Mouse (Mus musculus) erythroid progenitor cell, adult 5-6 weeks (primary cell): Measurements from ENCODE around the gene Hbb-bs. TPM values are rescaled to one million over a fixed set of nuclear protein-coding genes. Genes with fewer than 3 reads are reported as not detected.
"Not testable (repeated sequence)": the region's sequence is repeated elsewhere in the genome, so short reads cannot be mapped to it uniquely, and the experiment has no call there.

ENCODE experiments used
- ATAC-seq: replicated peaks from 2 replicates; pipeline ENCODE4 v1.8.0; 2016; ENCODE audit warnings: moderate number of reproducible peaks, mild to moderate bottlenecking, moderate TSS enrichment, inconsistent platforms; ENCODE audit not compliant: poor library complexity, low FRiP score, severe bottlenecking
- total RNA-seq, 2 experiments: library from RNA; stranded (forward) in 1 of 2; stranded (reverse) in 1 of 2; fragments of 150-400 nt in 1 of 2; fragments of 186-747, 209-891 nt in 1 of 2; gene quantifications; 2 replicates each; pipeline versions ENCODE4 v1.2.3 to v1.2.4; 2015 to 2017; ENCODE audit warnings: low replicate concordance in 2 of 2

Hbb-bs gene
- total RNA-seq (2015; ENCODE audit: low replicate concordance) (118,402 and 120,100 TPM in 2 replicates), total RNA-seq (2017; ENCODE audit: low replicate concordance) (41,622 and 62,915 TPM in 2 replicates)

DNA sequence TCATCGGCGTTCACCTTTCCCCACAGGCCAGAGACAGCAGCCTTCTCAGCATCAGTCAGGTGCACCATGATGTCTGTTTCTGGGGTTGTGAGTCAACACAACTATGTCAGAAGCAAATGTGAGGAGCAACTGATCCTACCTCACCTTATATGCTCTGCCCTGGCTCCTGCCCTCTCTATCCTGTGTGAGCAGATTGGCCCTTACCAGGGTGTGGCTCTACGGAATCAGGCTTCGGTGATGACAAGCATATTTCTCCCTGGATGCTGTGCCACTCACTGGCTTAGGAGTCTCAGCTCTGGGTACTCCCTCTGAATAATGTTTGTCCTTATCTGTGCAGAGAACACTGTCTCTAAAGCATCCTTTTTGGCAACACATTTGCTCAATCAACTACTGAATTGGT is at the start of gene Hbb-bs:
Gene Hbb-bs, minus strand, starts transcription at position 289 of the 400 bp plus-strand sequence.
- peak; percentile 70 for ATAC-seq

DNA sequence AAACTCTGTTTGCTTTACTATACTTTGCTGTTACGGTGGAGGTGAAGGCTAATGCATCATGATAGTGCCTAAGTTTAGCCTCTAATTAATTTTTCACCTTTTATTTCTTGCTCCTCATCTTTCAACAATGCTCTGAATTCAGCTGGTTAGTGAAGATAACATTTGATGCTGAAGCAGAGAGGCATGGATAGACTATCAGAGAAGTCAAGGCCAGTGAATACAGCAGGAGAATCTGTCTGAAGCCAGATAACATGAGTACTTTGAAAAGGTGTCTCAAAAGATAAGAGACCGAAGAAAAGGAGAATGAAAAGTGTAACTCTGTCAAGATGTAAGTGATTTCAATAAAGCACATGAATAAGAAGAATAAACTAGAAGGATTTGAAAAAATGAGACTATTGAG is 49.2 kb upstream of the Hbb-bs start:
- peak; percentile 81 for ATAC-seq

DNA sequence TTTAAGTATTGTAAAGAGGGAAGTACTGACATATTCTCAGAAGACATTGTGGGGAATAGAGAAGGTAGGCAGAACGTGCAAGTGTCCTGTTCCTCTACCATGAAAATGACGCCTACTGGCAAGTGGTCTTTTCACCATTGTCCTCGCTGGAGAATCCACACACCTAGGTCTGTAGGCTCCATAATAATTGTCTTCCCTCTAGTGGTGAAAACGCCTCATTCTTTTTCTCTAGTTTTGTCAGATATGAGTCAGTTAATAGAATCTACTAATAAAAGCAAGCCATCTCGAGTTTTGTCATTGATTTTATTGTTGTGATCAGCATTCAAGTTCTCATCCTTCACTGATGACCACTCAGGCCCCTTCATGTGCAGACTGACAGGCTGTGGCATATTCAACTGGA is 46.6 kb upstream of the Hbb-bs start:
- 0 out of 2 replicates have a peak, but pooled peaks have one; percentile 20 for ATAC-seq

DNA sequence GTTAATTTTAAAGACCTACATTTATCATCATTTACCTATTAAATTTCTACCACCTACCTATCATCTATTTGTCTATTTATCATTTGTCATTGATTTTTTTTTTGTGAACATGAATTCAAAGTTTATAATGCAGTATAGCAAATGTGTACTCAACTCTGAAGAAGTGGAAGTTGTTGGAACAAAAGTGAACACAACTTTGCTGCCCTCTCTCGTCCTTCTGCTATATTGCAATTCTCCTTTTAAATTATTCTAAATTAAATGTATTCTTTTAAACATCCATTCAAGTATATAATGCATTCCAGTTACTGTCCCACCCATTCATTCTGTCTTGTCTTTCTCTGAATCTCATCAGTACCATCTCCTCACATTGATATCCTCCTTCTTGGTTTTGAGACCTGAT is 45.2 kb upstream of the Hbb-bs start:
- 0 out of 2 replicates have a peak, but pooled peaks have one; percentile 16 for ATAC-seq

DNA sequence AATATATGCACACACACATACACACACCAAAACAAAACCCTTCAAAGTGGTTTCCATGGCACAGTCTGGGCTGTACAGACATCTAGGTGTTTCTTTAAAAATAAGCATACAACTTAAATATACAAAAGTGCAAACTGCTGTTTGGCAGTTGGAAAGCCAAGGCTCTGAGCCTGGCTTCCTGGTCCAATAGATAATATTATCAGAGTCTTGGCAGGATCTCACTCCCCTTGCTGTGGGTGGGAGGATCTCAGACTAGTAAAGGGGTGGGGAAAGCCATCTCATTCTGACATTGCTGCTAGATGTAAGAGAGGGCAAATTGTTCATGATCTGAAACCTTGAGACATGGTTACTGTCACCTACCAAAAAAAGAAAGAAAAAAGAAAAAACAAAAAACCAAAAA is 42.8 kb upstream of the Hbb-bs start:
- ATAC-seq, result peak; percentile 83

DNA sequence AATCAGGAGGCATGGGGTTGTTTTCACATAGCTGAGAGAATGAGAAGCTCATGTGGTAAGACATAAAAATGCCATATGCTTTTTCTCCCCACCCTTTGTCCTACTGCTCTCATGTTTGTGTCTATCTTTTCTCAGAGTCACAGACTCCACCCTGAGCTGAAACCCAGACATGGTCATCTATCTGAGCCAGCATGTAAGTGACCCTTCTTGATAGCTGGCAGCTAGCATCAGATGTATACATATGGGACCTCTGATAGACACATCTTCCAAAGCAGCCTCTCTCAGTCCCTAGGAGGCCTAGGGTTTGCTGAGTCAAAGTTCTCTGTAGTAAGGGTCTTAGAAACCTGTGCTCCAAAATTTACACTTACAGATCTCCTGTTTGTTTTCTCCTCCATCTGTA is 37.8 kb upstream of the Hbb-bs start:
- peak; percentile 75 for ATAC-seq

DNA sequence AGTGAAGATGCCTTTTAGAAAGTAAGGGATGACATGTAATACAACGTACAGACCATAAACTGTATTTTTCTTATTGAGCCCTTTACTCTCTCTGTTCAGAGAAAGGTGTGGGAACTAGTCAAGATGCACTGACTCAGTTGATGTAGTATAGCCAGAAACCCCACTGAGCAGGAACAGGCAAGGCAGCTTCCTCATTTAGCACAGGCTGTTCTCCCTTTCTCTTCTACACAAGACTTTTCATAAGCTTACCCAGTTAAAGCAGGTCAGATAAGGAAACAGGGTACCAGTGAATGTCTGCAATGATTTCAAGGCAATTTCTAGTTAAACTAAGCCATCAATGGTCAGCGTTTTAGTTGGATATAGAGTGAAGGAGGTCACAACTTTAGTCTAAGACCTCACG is 33.6 kb upstream of the Hbb-bs start:
- ATAC-seq, result no peak

DNA sequence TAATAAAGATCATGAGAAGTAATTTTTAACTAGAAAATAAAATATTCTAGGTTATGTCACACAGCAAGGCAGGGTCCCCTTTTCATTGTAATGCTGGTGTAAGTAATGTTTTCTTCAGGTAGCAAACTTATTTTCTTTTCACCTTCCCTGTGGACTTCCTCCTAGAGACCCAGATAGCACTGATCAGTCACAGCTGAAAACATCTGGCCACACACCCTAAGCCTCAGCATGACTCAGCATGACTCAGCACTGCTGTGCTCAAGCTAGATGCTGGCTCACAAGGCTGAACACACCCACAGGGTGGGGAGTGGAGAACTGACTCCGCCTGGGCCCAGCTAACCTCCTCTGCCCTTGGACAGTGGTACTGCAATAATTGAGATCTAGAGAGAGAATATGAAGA is 33.0 kb upstream of the Hbb-bs start:
- ATAC-seq, result peak; percentile 67

DNA sequence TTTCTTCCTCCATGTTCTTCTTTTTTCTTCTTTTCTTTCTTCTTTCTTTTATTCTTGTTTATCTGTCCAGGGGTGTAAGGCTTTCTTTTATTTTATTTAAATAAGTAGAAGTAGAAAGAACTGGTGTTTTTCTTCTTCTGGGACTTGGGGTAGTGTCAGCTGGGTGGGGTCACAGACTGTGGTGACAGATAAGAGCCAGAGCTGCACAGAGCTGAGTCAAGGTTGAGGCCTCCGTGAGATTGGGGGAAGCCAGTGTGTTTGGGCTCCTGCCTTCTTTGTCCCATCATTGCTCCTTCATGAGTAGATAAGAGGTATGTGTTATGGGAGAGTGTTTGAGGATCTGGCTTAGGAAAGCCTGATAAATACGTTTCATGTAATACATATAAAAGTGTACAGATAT is 31.2 kb upstream of the Hbb-bs start:
- ATAC-seq, result peak; percentile 83

DNA sequence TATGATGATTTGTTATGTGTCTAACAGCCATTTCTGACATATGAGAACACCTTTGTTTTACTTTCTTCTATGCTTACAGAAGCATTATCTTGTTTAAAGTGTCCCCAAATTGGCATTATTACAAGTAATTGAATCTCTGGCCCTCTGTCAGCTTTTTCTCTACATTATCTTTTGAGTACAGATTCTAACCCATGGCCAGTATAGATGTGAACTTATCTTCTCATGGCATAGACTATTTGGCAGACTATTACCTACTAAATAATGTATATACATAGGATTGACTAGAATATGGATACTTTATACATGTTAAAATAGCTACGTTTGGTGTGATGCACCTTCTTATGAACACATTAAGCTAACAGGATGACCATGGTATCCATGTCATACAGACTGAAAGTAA is 26.8 kb upstream of the Hbb-bs start:
- peak; percentile 50 for ATAC-seq

DNA sequence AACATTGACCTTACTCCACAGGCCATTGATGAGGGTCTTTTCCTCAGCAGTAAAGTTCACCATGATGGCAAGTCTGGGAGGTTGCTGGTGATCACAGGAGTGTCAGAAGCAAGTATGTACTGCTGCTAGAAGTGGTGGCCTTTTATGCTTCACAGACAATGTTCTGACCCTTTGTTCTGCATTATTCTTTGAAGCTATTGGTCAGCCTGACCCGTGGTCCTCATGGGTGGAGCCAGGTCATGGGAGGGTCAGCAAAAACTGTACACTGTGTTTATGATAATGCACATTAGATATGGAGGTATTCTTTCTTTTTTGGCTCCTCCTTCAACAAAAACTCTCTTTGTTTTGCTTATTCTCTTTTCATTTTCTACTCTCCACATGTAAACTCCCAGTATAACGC is 25.2 kb upstream of the Hbb-bs start, which contains the start of gene Hbb-y:
Gene Hbb-y, minus strand, starts transcription at position 127 of the 400 bp plus-strand sequence.
- ATAC-seq, result no peak

DNA sequence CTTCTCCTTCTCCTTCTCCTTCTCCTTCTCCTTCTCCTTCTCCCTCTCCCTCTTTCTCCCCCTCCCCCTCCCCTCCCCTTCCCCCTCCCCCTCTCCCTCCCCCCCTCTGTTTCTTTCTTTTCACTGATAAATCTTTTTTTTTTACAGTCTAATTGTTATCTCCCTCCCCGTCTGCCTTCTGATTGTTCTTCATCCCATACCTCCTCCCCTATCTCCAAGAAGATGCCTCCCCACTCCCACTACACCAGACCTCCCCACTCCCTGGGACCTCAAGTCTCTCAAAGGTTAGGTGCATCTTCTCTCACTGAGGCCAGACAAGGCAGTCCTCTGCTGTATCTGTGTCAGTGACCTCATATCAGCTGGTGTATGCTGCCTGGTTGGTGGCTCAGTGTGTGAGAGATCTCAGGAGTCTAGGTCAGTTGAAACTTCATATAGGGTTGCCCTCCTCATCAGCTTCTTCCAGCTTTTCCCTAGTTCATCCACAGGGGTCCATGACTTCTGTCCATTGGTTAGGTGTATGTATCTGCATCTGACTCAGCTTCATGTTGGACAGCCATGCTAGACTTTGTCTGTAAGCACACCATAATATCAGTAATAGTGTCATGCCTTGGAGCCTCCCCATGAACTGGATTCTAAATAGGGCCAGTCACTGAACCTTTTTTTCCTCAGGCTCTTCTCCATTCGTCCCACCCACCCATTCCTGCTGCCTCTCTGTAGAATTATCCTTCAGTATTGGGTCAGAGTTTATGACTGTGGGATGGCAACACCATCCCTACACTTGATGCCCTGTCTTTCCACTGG is 16.8 kb upstream of the Hbb-bs start:
- ATAC-seq, result no peak

DNA sequence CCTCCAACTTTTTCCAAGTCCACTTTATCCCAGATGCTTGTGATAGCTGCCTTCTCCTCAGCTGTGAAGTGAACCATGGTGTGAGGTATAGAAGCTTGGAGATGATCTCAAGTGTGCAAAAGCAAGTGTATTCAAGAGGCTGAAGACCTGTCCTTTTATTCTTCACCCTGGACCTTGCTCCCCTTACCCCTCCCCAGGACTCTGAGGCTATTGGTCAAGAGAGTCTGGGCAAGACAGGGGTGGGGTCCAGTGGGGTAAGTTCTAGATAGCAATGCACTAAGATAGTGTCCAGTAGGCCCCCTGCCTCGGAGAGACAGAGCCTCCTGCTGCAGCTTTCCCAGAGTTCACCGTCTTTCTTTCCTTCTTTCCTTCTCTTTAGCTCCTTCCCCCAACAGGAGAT is 15.1 kb upstream of the Hbb-bs start, which contains the start of gene Hbb-bh1:
Gene Hbb-bh1, minus strand, starts transcription at position 131 of the 400 bp plus-strand sequence.
- no peak for ATAC-seq

DNA sequence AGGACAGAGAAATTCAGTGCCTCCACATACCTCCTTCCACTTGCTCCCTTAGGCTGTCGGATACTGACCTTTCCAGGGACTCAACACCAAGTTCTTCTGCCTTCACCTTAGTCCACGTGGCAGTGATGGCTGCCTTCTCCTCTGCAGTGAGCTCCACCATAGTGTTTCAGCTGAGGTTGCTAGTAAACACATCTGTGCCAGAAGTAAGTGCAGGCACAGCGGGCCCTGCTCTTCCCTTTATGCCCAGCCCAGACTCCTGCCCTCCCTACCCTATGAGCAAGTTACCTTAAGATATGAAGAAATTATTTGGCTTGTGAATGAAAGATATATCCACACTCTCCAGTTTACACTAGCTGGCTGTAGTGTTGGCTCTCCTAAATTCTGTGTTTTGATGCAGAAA is 12.4 kb upstream of the Hbb-bs start, which contains the start of gene Hbb-bh2:
Gene Hbb-bh2, minus strand, starts transcription at position 253 of the 400 bp plus-strand sequence.
- peak; percentile 57 for ATAC-seq

DNA sequence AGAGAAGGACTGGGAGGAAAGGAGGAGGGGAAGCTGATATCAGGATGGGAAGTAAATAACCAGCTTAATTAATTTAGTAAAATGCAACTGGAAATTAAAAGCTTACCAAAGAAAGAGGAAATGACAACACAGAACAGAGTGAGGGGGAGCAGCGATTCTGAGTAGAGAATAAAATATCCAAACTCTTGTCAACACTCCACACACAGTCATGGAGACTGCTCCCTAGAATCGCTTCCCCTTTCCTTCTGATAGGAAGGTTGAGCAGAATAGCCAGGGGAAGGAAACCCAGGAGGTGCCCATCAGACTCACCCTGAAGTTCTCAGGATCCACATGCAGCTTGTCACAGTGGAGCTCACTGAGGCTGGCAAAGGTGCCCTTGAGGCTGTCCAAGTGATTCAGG is 757 bp downstream of the Hbb-bs start:
- not testable (repeated sequence) for ATAC-seq

DNA sequence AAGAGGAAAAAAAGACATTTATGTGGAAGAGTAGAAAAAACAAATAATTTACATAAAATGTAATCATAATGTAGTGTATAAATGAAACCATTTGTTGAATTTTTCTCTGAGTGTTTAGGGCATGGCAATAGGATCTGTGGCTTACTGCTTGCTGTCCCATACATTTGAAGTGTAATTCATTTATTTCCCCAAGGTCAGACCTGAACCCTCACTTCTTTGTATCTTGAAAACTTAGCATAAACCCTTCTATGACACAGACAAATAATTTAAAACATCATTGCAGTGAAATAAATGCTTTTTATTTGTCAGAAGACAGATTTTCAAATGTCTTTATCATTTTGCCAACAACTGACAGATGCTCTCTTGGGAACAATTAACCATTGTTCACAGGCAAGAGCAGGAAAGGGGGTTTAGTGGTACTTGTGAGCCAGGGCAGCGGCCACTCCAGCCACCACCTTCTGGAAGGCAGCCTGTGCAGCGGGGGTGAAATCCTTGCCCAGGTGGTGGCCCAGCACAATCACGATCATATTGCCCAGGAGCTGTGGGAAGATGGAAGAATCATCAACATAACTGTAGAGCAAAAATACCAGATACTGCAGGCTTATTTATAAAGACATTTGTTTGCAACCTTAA is 1.5 kb downstream of the Hbb-bs start:
- ATAC-seq, result peak; percentile 48

DNA sequence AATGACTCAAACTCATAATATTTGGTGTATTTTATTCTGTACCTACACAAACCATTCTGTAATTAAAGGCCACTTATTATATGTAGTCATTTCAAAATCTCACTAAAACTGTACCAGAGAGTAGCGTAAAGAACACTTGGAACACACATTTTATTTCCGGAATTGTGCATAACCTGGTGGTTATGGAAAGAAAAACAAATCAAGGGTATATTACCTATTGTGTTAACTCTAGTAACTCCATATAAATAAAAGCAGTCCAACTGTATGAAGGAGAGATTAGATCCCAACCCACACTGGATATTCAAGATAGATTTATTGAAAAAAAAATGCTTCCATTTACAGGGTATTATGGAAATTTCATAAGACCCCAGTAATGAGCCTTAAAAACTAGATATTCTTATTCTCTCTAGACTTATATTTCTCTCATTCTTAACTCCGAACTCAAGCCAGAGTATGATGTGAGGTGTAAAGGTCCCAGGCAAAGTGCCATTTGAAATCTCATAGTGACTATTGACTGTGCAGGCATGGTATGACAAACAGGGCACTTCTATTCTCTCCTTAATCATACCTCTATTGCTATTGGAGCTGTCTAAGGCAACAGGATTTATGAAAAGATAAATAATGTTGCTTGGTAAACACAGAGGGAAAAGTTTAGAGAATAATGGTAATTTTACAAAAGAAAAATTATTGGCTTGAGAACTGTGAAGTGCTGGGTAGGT is 2.2 kb downstream of the Hbb-bs start:
- ATAC-seq, result peak; percentile 62

DNA sequence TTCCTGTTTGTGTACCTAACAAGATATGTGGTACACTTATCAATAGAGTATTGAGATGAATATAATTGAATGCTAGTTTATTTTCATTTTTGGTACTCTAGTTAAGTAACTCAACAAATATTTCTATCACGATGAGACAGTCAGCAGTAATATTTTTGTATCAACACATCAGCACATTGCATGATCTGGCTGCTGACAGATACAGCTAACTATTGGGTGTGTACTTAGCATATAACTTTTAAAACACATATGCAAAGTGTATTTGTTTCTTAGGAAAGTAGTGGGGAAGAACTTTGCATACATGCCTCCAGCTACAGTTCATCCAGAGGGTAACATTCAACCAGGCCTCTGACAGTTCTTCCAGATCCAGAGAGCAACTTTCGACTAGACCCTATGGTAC is 3.3 kb downstream of the Hbb-bs start:
- ATAC-seq, result no peak

DNA sequence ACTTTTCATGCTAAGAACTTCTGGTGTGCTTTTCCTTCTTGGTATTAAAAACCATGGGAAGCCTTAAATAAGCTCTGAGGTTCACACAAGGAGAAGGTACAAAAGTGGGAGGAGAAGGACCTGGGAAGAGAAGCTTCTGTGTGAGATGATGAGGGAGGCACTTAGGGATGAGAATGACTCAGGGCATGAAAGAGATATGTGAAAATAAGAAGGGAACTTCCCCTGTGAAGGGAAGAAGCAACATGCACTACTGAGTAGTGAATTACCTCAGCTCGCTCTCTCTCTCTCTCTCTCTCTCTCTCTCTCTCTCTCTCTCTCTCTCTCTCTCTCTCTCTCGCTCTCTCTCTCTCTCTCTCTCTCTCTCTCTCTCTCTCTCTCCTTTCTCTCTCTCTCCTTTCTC is 12.8 kb downstream of the Hbb-bs start:
- ATAC-seq, result not testable (repeated sequence)

DNA sequence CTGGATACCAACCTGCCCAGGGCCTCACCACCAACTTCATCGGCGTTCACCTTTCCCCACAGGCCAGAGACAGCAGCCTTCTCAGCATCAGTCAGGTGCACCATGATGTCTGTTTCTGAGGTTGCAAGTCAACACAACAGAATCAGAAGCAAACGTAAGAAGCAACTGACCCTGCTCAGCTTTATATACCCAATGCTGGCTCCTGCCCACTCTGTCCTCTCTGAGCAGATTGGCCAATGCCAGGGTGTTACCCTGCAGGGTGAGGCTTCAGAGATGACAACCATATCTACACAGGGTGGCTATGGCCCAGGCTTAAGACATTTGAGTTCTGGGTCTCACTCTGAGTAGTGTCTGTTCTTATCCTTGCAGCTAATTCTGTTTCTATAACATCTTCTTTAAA is 14.1 kb downstream of the Hbb-bs start, which contains the start of gene Hbb-bt:
Gene Hbb-bt, minus strand, starts transcription at position 231 of the 400 bp plus-strand sequence.
- peak; percentile 73 for ATAC-seq
